Mouse (Mus musculus) gastrocnemius, postnatal 36 days (tissue): ENCODE measurements around the gene Cryzl2. TPM values are rescaled to one million over a fixed set of nuclear protein-coding genes. Genes with fewer than 3 reads are reported as not detected.

Experiments used
- DNase-seq, 2 experiments: peaks; one replicate each; pipeline ENCODE4 v3.0.0; 2022
- intact Hi-C: fragments of 180-260 bp; cut with DNase I; formaldehyde crosslinking; loops from one replicate; pipeline ENCODE4 v1.15.1; 2025
- long read RNA-seq, 2 experiments: library from polyadenylated mRNA; stranded (forward); transcript quantifications; one replicate each; pipeline ENCODE4 v2.0.0; 2021
- total RNA-seq, 2 experiments: library from RNA; stranded (reverse); gene quantifications; 2 replicates each; pipeline ENCODE4 v1.2.3; 2021

The Cryzl2 gene
- total RNA-seq = under 1 TPM; 0.20 to 0.57 TPM
- long read RNA-seq, experiment 1 = 0 reads
- long read RNA-seq, experiment 2, partial matches to known transcripts = 1 of 1 reads
- long read RNA-seq, experiment 2, other reads (novel, unspliced or antisense) = 0 of 1 reads

GRCm38 (mm10) chr1:157458421-157459208, at the start of gene Cryzl2:
Gene Cryzl2 (plus strand): TSS chr1:157458577.
- intact Hi-C loops = no loop called here

GRCm38 (mm10) chr1:157409648-157410047, 48.7 kb upstream of the Cryzl2 start:
- no peak for DNase-seq
- intact Hi-C loops = loop anchor here (5.0 kb wide), 1 partner anchor 38 kb away; no protein-coding TSS in a partner anchor

More at GRCm38 (mm10) chr1:157458421-157459208, at the start of gene Cryzl2:
- peak; percentile 52 to 77 for DNase-seq

- intact Hi-C loops = loop anchor here (5.0 kb wide), 1 partner anchor 36 kb away; no protein-coding TSS in a partner anchor
- DNase-seq = no peak
Observed at GRCm38 (mm10) chr1:157410937-157411336, 47.4 kb upstream of the Cryzl2 start.

GRCm38 (mm10) chr1:157411341-157411710, 47.1 kb upstream of the Cryzl2 start:
- intact Hi-C loops = loop anchor here (5.0 kb wide), 1 partner anchor 36 kb away; no protein-coding TSS in a partner anchor
- no peak for DNase-seq

- DNase-seq = peak; percentile 53 to 59
- intact Hi-C loops = loop anchor here (5.0 kb wide), 1 partner anchor 35 kb away; no protein-coding TSS in a partner anchor
Observed at GRCm38 (mm10) chr1:157411711-157412380, 46.5 kb upstream of the Cryzl2 start.

- intact Hi-C loops = loop anchor here (5.0 kb wide), 1 partner anchor 35 kb away; no protein-coding TSS in a partner anchor
- peak; percentile 93 to 94 for DNase-seq
Observed at GRCm38 (mm10) chr1:157412454-157413369, 45.7 kb upstream of the Cryzl2 start, which contains the start of gene Rasal2. Gene Rasal2 (minus strand): TSS chr1:157412595.

GRCm38 (mm10) chr1:157415771-157416170, 42.6 kb upstream of the Cryzl2 start:
- no peak for DNase-seq
- intact Hi-C loops = no loop called here

- no peak for DNase-seq
- intact Hi-C loops = no loop called here
Observed at GRCm38 (mm10) chr1:157416628-157417027, 41.7 kb upstream of the Cryzl2 start.

- intact Hi-C loops = no loop called here
- DNase-seq = no peak
Observed at GRCm38 (mm10) chr1:157417414-157417813, 41.0 kb upstream of the Cryzl2 start.

GRCm38 (mm10) chr1:157417861-157418260, 40.5 kb upstream of the Cryzl2 start:
- DNase-seq = no peak
- intact Hi-C loops = no loop called here

- intact Hi-C loops = no loop called here
- no peak for DNase-seq
Observed at GRCm38 (mm10) chr1:157425741-157426427, 32.5 kb upstream of the Cryzl2 start.

GRCm38 (mm10) chr1:157426933-157427332, 31.4 kb upstream of the Cryzl2 start:
- DNase-seq = no peak
- intact Hi-C loops = no loop called here

GRCm38 (mm10) chr1:157427604-157428003, 30.8 kb upstream of the Cryzl2 start:
- intact Hi-C loops = no loop called here
- DNase-seq = no peak

- intact Hi-C loops = no loop called here
- no peak for DNase-seq
Observed at GRCm38 (mm10) chr1:157428366-157428765, 30.0 kb upstream of the Cryzl2 start.

GRCm38 (mm10) chr1:157433316-157433715, 25.1 kb upstream of the Cryzl2 start:
- intact Hi-C loops = no loop called here
- DNase-seq = no peak

GRCm38 (mm10) chr1:157434404-157434803, 24.0 kb upstream of the Cryzl2 start:
- no peak for DNase-seq
- intact Hi-C loops = no loop called here

GRCm38 (mm10) chr1:157435926-157436325, 22.5 kb upstream of the Cryzl2 start:
- no peak for DNase-seq
- intact Hi-C loops = no loop called here

- intact Hi-C loops = no loop called here
- DNase-seq = no peak
Observed at GRCm38 (mm10) chr1:157438290-157438689, 20.1 kb upstream of the Cryzl2 start.

- no peak for DNase-seq
- intact Hi-C loops = no loop called here
Observed at GRCm38 (mm10) chr1:157439101-157439500, 19.3 kb upstream of the Cryzl2 start.
